Mouse (Mus musculus) kidney, adult 2 months (tissue): ENCODE measurements around the gene Hmox2. TPM values are rescaled to one million over a fixed set of nuclear protein-coding genes. Genes with fewer than 3 reads are reported as not detected.
A peak's percentile ranks its signal among the peaks of the same experiment; 100 is the strongest.

Source experiments
- DNase-seq: peaks from one replicate; pipeline ENCODE4 v3.0.0; 2021
- H3K27ac ChIP-seq: fragments of 200-500 bp; 2 replicates; pipeline ENCODE4 v1.5.1; 2012; ENCODE audit warnings: low read depth, low read length, control low read depth, inconsistent platforms; ENCODE audit not compliant: insufficient read depth
- H3K27me3 ChIP-seq: fragments of 200-500 bp; replicated peaks from 2 replicates; pipeline ENCODE4 v1.6.1; 2012; ENCODE audit warnings: mild to moderate bottlenecking, moderate library complexity, low read length, inconsistent platforms; ENCODE audit not compliant: control insufficient read depth, insufficient read depth
- H3K36me3 ChIP-seq: fragments of 200-500 bp; 2 replicates; pipeline ENCODE4 v1.6.1; 2012; ENCODE audit warnings: mild to moderate bottlenecking, moderate library complexity, low read length, inconsistent platforms; ENCODE audit not compliant: control insufficient read depth, insufficient read depth
- H3K4me1 ChIP-seq: fragments of 200-500 bp; 2 replicates; pipeline ENCODE4 v1.6.1; 2011; ENCODE audit warnings: low read length; ENCODE audit not compliant: control insufficient read depth, insufficient read depth
- H3K4me3 ChIP-seq: fragments of 200-500 bp; 2 replicates; pipeline ENCODE4 v1.5.1; 2011; ENCODE audit warnings: mild to moderate bottlenecking, low read depth, low read length, control low read depth; ENCODE audit not compliant: insufficient read depth
- CTCF ChIP-seq: fragments of 200-500 bp; conservative IDR thresholded peaks from 2 replicates; pipeline ENCODE4 v1.5.1; 2011; ENCODE audit warnings: low read depth, mild to moderate bottlenecking, control low read depth, low read length, moderate library complexity, mixed read lengths; ENCODE audit not compliant: insufficient read depth, insufficient read length
- POLR2A ChIP-seq: fragments of 200-500 bp; IDR thresholded peaks from one replicate; pipeline ENCODE4 v1.6.1; 2011; ENCODE audit warnings: low read depth, low read length, control low read depth
- WGBS: fragments of 180-500 bp; shearing (Covaris S2); methylation state at CpG from one replicate; pipeline ENCODE4 v1.1.7; 2018; 5-methylcytosine and 5-hydroxymethylcytosine counted together
- polyA plus RNA-seq: library from polyadenylated mRNA; depleted of rRNA; stranded (reverse); fragments of >200 nt; gene quantifications from 2 replicates; pipeline ENCODE4 v1.2.3, GENCODE M21; 2012; rRNA removed

The Hmox2 gene
- polyA plus RNA-seq, 1 experiment = 70.7 TPM

DNA sequence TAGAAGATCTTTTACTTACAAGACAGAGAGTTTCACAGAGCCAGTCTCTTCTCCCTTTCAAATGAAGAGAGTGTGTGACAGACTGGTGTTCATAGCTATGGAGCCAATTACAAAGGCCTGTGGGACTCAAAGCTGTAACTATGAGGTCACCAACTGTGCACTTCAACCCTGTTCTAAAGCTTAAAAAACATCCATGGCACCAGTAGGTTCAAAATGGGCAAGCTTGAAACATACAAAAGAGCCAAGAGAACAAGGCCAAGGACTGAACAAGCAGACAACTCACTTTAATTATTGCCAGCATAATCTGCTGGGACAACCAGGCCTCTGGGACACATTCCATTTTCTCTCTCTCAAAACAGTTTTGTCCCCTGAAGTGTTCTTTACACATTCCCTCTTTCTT lies 62.0 kb downstream of the Hmox2 start:
- Histone ChIP-seq H3K4me1 (peaks cover 26% of the 10 kb centered on the region), H3K27ac (0 out of 2 replicates have a peak overlapping the region, but pooled peaks have one; percentile 8), H3K27me3 (no peaks in the 10 kb centered on the region), H3K4me3 (no peak overlapping the region), H3K36me3 (no peaks in the 10 kb centered on the region)
- DNase-seq = peak; percentile 46
- TF ChIP-seq POLR2A (no peak), CTCF (no peak)

DNA sequence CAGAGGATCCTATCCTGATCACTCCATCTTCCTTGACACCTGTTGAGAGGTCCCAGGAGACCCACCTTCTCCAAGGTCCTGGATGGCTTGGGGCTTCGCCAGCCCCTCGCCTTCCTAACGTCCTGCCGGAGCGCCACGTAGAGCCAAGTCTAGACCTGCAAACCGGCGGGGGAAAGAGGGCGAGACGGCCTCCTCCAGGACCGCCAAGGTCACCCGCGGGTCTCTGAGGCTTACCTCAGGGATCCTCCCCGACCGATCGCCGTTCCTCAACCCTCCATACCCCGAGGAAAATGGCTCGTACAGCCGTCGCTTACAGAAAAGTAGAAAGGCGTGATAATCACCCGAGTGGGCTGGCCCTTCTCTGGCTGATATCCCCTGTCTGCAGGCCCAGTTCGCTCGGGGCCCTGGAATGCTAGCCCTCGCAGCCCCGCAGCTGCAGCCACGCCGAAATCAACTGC lies 63.2 kb downstream of the Hmox2 start:
- Histone ChIP-seq H3K27me3 (no peaks in the 10 kb centered on the region), H3K4me1 (peaks cover 15% of the 10 kb centered on the region), H3K27ac (peak overlapping the region; percentile 85), H3K36me3 (no peaks in the 10 kb centered on the region), H3K4me3 (peak overlapping the region; percentile 69)
- peak; percentile 38 for DNase-seq
- TF ChIP-seq POLR2A = no peak
- no peak for TF ChIP-seq CTCF
- under 1% methylated on average over 29 of the region's 29 CpGs for WGBS

DNA sequence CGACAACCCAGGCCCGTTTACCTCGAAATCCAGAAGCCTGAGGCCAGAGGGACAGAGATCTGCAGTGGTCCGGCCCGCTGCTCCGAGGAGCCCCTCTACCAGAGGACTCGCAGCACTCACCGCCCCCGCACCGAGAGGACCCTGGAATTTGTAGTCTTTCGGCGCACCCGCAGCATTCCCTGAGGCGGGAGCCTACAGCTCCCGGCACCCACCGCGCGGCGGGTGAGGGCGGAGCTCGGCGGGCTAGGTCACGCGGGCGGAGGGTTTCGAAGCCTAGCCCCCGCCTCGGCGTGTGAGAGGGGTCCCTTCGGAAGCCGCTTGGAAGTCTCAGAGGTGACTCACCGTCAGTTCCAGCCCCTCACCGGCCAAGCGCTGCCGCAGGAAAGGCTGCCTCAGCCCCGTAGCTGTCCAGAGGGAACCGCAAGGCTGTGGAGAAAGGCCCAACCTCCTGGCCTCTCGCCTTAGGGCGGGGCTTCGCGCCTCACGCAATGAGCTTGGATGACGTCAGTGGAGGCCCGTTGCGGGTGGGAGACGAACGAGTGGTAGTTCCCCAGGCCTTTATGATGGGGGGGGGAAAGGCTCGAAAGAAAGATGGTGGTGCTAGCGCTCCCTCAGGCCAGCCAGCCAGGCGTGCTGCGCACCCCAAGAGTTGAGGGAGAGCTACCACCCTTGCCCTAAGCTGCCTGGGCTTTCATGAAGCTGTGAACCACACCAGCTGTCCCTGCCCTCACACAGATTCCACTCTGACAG lies 63.8 kb downstream of the Hmox2 start, which contains the start of gene Cdip1:
Cdip1 (minus strand) TSS at position 483 of the 750 bp plus-strand sequence.
- peak within 1 kb of the TSS; percentile 69 for H3K4me3 ChIP-seq
- TF ChIP-seq POLR2A = peak; percentile 10
- no peak for TF ChIP-seq CTCF
- H3K27ac ChIP-seq = peak within 1 kb of the TSS; percentile 96
- no peaks in the 10 kb centered on the region for H3K36me3 ChIP-seq
- peak; percentile 96 for DNase-seq
- no peaks in the 10 kb centered on the region for H3K27me3 ChIP-seq
- under 1% methylated on average over 51 of the region's 51 CpGs for WGBS
- H3K4me1 ChIP-seq = peaks cover 12% of the 10 kb centered on the region; the same call in 1 of the 2 replicates

DNA sequence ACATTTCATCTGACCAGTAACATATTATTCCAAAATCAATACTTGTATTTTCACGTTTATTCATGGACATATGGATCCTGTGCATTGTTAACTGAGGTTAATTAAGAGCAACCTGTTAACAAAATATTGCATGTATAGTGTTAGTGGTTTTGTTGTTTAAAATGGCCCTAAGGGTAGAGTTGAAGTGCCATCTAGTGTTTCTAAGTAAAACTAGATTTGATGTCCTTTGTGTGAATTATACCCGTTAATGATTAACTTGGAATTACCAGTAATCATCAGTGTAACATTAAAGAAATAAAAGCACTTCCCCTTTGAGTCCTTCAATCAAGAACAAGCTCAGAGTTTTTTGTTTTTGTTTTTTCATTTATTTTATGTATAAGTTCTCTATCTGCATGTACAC lies 65.2 kb downstream of the Hmox2 start:
- 23% methylated on average over 2 of the region's 2 CpGs for WGBS
- Histone ChIP-seq H3K4me3 (no peak overlapping the region), H3K4me1 (peaks cover 12% of the 10 kb centered on the region; the same call in 1 of the 2 replicates), H3K36me3 (no peaks in the 10 kb centered on the region), H3K27ac (no peak overlapping the region), H3K27me3 (no peaks in the 10 kb centered on the region)
- TF ChIP-seq POLR2A = no peak
- no peak for TF ChIP-seq CTCF
- DNase-seq = peak; percentile 62

DNA sequence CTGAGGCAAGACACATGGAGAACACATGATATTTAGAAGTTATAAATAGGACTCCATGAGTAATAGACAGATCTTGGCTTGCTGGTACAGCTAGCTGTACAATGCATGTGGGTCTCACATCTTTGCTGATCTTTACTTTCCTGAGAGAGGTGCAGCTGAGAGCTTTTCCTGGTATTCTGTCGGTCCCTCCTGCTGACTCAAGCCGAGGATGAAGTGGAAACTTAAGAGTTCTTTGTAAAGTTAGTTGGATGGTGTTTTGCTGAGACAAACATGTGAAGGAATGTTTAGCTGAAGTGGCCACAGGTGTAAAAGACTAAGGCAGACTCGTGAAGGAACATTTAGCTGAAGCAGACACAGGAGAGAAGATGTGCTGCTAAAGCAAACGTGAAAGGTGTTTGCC lies 70.5 kb downstream of the Hmox2 start:
- no peak overlapping the region for H3K4me3 ChIP-seq
- TF ChIP-seq POLR2A (no peak), CTCF (no peak)
- DNase-seq = no peak
- no peaks in the 10 kb centered on the region for H3K36me3 ChIP-seq
- no peak overlapping the region for H3K27ac ChIP-seq
- no peaks in the 10 kb centered on the region for H3K27me3 ChIP-seq
- 81% methylated on average over 4 of the region's 4 CpGs for WGBS
- no peaks in the 10 kb centered on the region; the same call in 1 of the 2 replicates for H3K4me1 ChIP-seq

Other genes with a start within 250 kb of the Hmox2 start
- 3.1 and 6.9 TPM in 2 replicates for gene Srl, start 184.5 kb upstream of the Hmox2 start, polyA plus RNA-seq
- gene Tfap4, start 166.5 kb upstream of the Hmox2 start, polyA plus RNA-seq = 4.5 and 5.1 TPM in 2 replicates
- gene Glis2, start 131.6 kb upstream of the Hmox2 start, polyA plus RNA-seq = 210 and 226 TPM in 2 replicates
- gene Pam16, start 101.4 kb upstream of the Hmox2 start, polyA plus RNA-seq = 27.3 and 41.8 TPM in 2 replicates
- gene Vasn, start 86.4 kb upstream of the Hmox2 start, polyA plus RNA-seq = 34.6 and 42.3 TPM in 2 replicates
- 57.8 and 72.9 TPM in 2 replicates for gene Dnaja3, start 86.4 kb upstream of the Hmox2 start, polyA plus RNA-seq
- gene Coro7, start 46.6 kb upstream of the Hmox2 start, polyA plus RNA-seq = 43.1 and 54.5 TPM in 2 replicates
- gene Nmral1, start 7.0 kb upstream of the Hmox2 start, polyA plus RNA-seq = 5.7 and 6.6 TPM in 2 replicates
- gene Cdip1, start 63.9 kb downstream of the Hmox2 start, polyA plus RNA-seq = 83.2 and 105 TPM in 2 replicates
- 0.03 TPM in 1 of 2 replicates, not detected in the other for gene 4930562C15Rik, start 109.1 kb downstream of the Hmox2 start, polyA plus RNA-seq
- 38.4 and 39.2 TPM in 2 replicates for gene Ubald1, start 154.0 kb downstream of the Hmox2 start, polyA plus RNA-seq
- gene Mgrn1, start 159.9 kb downstream of the Hmox2 start, polyA plus RNA-seq = 197 and 218 TPM in 2 replicates
- gene Nudt16l1, start 212.4 kb downstream of the Hmox2 start, polyA plus RNA-seq = 137 and 145 TPM in 2 replicates
- 50.7 and 61.1 TPM in 2 replicates for gene Anks3, start 237.8 kb downstream of the Hmox2 start, polyA plus RNA-seq